In the genomic region with DNA sequence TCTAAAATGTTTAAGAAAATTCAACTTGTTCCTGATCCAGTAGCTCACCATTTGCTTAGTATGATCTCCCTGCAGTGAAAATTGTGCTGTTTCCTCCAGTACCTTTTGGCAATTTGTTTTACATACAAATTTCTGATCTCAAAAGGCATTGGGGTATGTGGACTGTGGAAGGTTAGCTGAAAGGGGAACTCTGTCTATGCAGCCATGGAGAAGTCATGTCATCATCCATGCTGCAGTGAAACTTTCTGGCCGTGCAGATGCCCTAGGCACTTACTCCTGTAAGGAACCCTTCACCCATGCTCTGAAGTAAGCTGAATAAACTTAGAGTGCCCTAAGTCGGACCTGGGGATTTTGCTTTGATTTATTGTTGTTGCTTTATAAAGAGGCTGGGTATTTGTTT, we compare ENCODE assay signal across 11 mouse cellular contexts. TPM values are rescaled to one million over a fixed set of nuclear protein-coding genes. Genes with fewer than 3 reads are reported as not detected.
DNase-seq lines count a peak whose midpoint lies in the region; ATAC-seq and TF ChIP-seq lines count a peak whose summit lies in the region.
"Had no signal": no experiment of that assay in that cellular context is flagged by ENCODE, and none has a peak within 500 bp of the region (broad histone marks: within the 10 kb centered on the region; RNA-seq: fewer than 3 reads in every experiment).

No protein-coding gene starts in this region.

- H3K27me3 ChIP-seq in heart, embryonic 13.5 days (replicated peaks): no peaks in the 10 kb centered on the region
- no peaks in the 10 kb centered on the region for H3K27me3 ChIP-seq in stomach, embryonic 14.5 days (ENCODE audit: control insufficient read depth, insufficient read depth, low read length)
- no peaks in the 10 kb centered on the region for H3K27me3 ChIP-seq in stomach, postnatal 0 days (ENCODE audit: control insufficient read depth, insufficient read depth, low read length)
- no peaks in the 10 kb centered on the region for H3K27me3 ChIP-seq in liver, embryonic 13.5 days
- no peaks in the 10 kb centered on the region for H3K27me3 ChIP-seq in splenic B cell, adult 2 months (ENCODE audit: control insufficient read depth, insufficient read depth, low read length, poor library complexity, severe bottlenecking)
- no peaks in the 10 kb centered on the region for H3K27me3 ChIP-seq in midbrain, embryonic 16.5 days (ENCODE audit: control insufficient read depth, insufficient read depth, low read depth, low read length)
- H3K27me3 ChIP-seq: embryonic facial prominence, embryonic 15.5 days had no signal

- DNase-seq in heart, adult 18-20 months: no peak
- no peak for DNase-seq in stomach, postnatal 0 days (ENCODE audit: low spot score)
- DNase-seq in liver, embryonic 13.5 days: no peak
- DNase-seq in splenic B cell, adult 2 months (ENCODE audit: low read depth, low spot score): peak; percentile 41
- DNase-seq in left cerebral cortex, adult 11 months (ENCODE audit: low spot score): no peak
- DNase-seq: cerebellum, postnatal 14 days; retina, postnatal 1 day had no signal

- peaks cover 23% of the 10 kb centered on the region for H3K4me1 ChIP-seq in heart, embryonic 13.5 days
- no peaks in the 10 kb centered on the region for H3K4me1 ChIP-seq in stomach, embryonic 14.5 days (ENCODE audit: control insufficient read depth, insufficient read depth, low read length)
- no peaks in the 10 kb centered on the region for H3K4me1 ChIP-seq in stomach, postnatal 0 days (replicated peaks; ENCODE audit: control insufficient read depth, insufficient read depth)
- peaks cover 72% of the 10 kb centered on the region for H3K4me1 ChIP-seq in liver, embryonic 13.5 days (replicated peaks)
- H3K4me1 ChIP-seq in midbrain, embryonic 16.5 days (ENCODE audit: control insufficient read depth, insufficient read depth, low read length): peaks cover 12% of the 10 kb centered on the region

- no peaks in the 10 kb centered on the region for H3K9me3 ChIP-seq in heart, embryonic 13.5 days
- H3K9me3 ChIP-seq in stomach, embryonic 14.5 days (ENCODE audit: control insufficient read depth, low read depth, low read length): no peaks in the 10 kb centered on the region
- no peaks in the 10 kb centered on the region for H3K9me3 ChIP-seq in stomach, postnatal 0 days (ENCODE audit: control insufficient read depth, low read length)
- H3K9me3 ChIP-seq in liver, embryonic 13.5 days (replicated peaks): no peaks in the 10 kb centered on the region
- no peaks in the 10 kb centered on the region for H3K9me3 ChIP-seq in midbrain, embryonic 16.5 days (replicated peaks; ENCODE audit: control insufficient read depth, low read length, poor library complexity, severe bottlenecking)
- H3K9me3 ChIP-seq: embryonic facial prominence, embryonic 15.5 days had no signal

- TF ChIP-seq EP300 in stomach, postnatal 0 days (optimal IDR thresholded peaks at IDR 0.05): no peak

- ATAC-seq in heart, embryonic 13.5 days (ENCODE audit: extremely low read depth, insufficient number of reproducible peaks, low FRiP score, low TSS enrichment): no peak
- ATAC-seq in stomach, embryonic 14.5 days (ENCODE audit: insufficient number of reproducible peaks, insufficient read depth, low FRiP score, low read depth): no peak
- ATAC-seq in stomach, postnatal 0 days (ENCODE audit: low FRiP score, low TSS enrichment): no peak
- ATAC-seq in liver, embryonic 13.5 days (ENCODE audit: low read depth): no peak
- ATAC-seq in midbrain, embryonic 16.5 days: no peak

- peaks cover 14% of the 10 kb centered on the region; the same call in 1 of the 2 replicates for H3K36me3 ChIP-seq in heart, embryonic 13.5 days
- H3K36me3 ChIP-seq in stomach, embryonic 14.5 days (ENCODE audit: control insufficient read depth, insufficient read depth, low read length): no peaks in the 10 kb centered on the region
- no peaks in the 10 kb centered on the region for H3K36me3 ChIP-seq in stomach, postnatal 0 days (ENCODE audit: control insufficient read depth, insufficient read depth, low read length)
- 0 out of 2 replicates have a peak, but pooled peaks cover 3% of the 10 kb centered on the region for H3K36me3 ChIP-seq in liver, embryonic 13.5 days
- no peaks in the 10 kb centered on the region for H3K36me3 ChIP-seq in splenic B cell, adult 2 months (ENCODE audit: control insufficient read depth, insufficient read depth, low read length, poor library complexity, severe bottlenecking)
- H3K36me3 ChIP-seq in midbrain, embryonic 16.5 days (ENCODE audit: control insufficient read depth, insufficient read depth, low read length): no peaks in the 10 kb centered on the region
- H3K36me3 ChIP-seq: embryonic facial prominence, embryonic 15.5 days had no signal

- peak overlapping the region; percentile 88 for H3K27ac ChIP-seq in heart, embryonic 13.5 days (replicated peaks)
- peak overlapping the region; percentile 27; the same call in 1 of the 2 replicates for H3K27ac ChIP-seq in stomach, embryonic 14.5 days (ENCODE audit: low read length)
- H3K27ac ChIP-seq in stomach, postnatal 0 days (replicated peaks): no peak overlapping the region
- H3K27ac ChIP-seq in liver, embryonic 13.5 days: peak overlapping the region; percentile 95
- H3K27ac ChIP-seq in midbrain, embryonic 16.5 days (ENCODE audit: low read length): no peak overlapping the region
- H3K27ac ChIP-seq: embryonic facial prominence, embryonic 15.5 days had no signal

- WGBS in heart, embryonic 13.5 days: 63% methylated on average over 2 of the region's 2 CpGs
- WGBS in stomach, embryonic 14.5 days: 56% methylated on average over 2 of the region's 2 CpGs
- WGBS in stomach, postnatal 0 days: 57% methylated on average over 2 of the region's 2 CpGs
- WGBS in liver, embryonic 13.5 days (ENCODE audit: insufficient replicate concordance): 35% methylated on average over 2 of the region's 2 CpGs
- 60% methylated on average over 2 of the region's 2 CpGs for WGBS in midbrain, embryonic 16.5 days

- H3K9ac ChIP-seq in heart, embryonic 13.5 days: no peak overlapping the region
- no peak overlapping the region for H3K9ac ChIP-seq in stomach, embryonic 14.5 days (replicated peaks; ENCODE audit: low read depth, low read length)
- no peak overlapping the region for H3K9ac ChIP-seq in stomach, postnatal 0 days (ENCODE audit: low read length)
- H3K9ac ChIP-seq in liver, embryonic 13.5 days: peak overlapping the region; percentile 83
- H3K9ac ChIP-seq in midbrain, embryonic 16.5 days (ENCODE audit: low read depth, low read length): no peak overlapping the region
- H3K9ac ChIP-seq: embryonic facial prominence, embryonic 15.5 days had no signal

- TF ChIP-seq CTCF in stomach, postnatal 0 days (IDR thresholded peaks at IDR 0.05; ENCODE audit: low read depth): no peak

- peak overlapping the region; percentile 71 for H3K4me2 ChIP-seq in heart, embryonic 13.5 days
- no peak overlapping the region for H3K4me2 ChIP-seq in stomach, embryonic 14.5 days (replicated peaks; ENCODE audit: low read depth, low read length)
- H3K4me2 ChIP-seq in stomach, postnatal 0 days (replicated peaks; ENCODE audit: low read depth): no peak overlapping the region
- H3K4me2 ChIP-seq in liver, embryonic 13.5 days: peak overlapping the region; percentile 79
- H3K4me2 ChIP-seq in midbrain, embryonic 16.5 days (ENCODE audit: low read length): no peak overlapping the region

- peak overlapping the region; percentile 73; the same call in 1 of the 2 replicates for H3K4me3 ChIP-seq in heart, embryonic 13.5 days
- H3K4me3 ChIP-seq in stomach, embryonic 14.5 days (ENCODE audit: low read depth, low read length): no peak overlapping the region
- H3K4me3 ChIP-seq in stomach, postnatal 0 days (ENCODE audit: low read depth, low read length): no peak overlapping the region
- H3K4me3 ChIP-seq in liver, embryonic 13.5 days (replicated peaks): peak overlapping the region; percentile 72
- H3K4me3 ChIP-seq in midbrain, embryonic 16.5 days (ENCODE audit: low read depth, low read length): no peak overlapping the region

RNA-seq across cellular contexts. Expression of a gene that starts 4.7 kb away (rescaled TPM):
- polyA plus RNA-seq in heart, embryonic 13.5 days (2015; fragmentation: Nextera tagmentation; extraction: Ambion mirVana): 22.1 and 22.4 TPM in 2 replicates
- 10 to 100 TPM; 30.8 to 34.5 TPM for total RNA-seq in heart, adult 18-20 months (2021)
- polyA plus RNA-seq in stomach, embryonic 14.5 days (2014; fragmentation: Nextera tagmentation; extraction: Ambion mirVana): 42.1 and 46.0 TPM in 2 replicates
- polyA plus RNA-seq in stomach, postnatal 0 days (2015; fragmentation: Nextera tagmentation; extraction: Ambion mirVana): 35.2 and 37.2 TPM in 2 replicates
- 20.3 and 24.4 TPM in 2 replicates for polyA plus RNA-seq in liver, embryonic 13.5 days (2015; fragmentation: Nextera tagmentation; extraction: Ambion mirVana)
- polyA plus RNA-seq in midbrain, embryonic 16.5 days (2015; fragmentation: Nextera tagmentation; extraction: Ambion mirVana): 24.6 and 26.1 TPM in 2 replicates

RNA-seq across cellular contexts. Expression of a gene that starts 5.2 kb away (rescaled TPM):
- polyA plus RNA-seq in heart, embryonic 13.5 days (2015; fragmentation: Nextera tagmentation; extraction: Ambion mirVana): 2.2 and 2.5 TPM in 2 replicates
- 10 to 100 TPM; 21.5 to 24.8 TPM for total RNA-seq in heart, adult 18-20 months (2021)
- polyA plus RNA-seq in stomach, embryonic 14.5 days (2014; fragmentation: Nextera tagmentation; extraction: Ambion mirVana): 1.0 and 1.5 TPM in 2 replicates
- polyA plus RNA-seq in stomach, postnatal 0 days (2015; fragmentation: Nextera tagmentation; extraction: Ambion mirVana): 1.7 and 1.9 TPM in 2 replicates
- 2.2 and 2.6 TPM in 2 replicates for polyA plus RNA-seq in liver, embryonic 13.5 days (2015; fragmentation: Nextera tagmentation; extraction: Ambion mirVana)
- polyA plus RNA-seq in midbrain, embryonic 16.5 days (2015; fragmentation: Nextera tagmentation; extraction: Ambion mirVana): 2.5 and 2.8 TPM in 2 replicates

Comparison
In these comparisons a context has a peak if more than half of its experiments do, and no peak if none do; other contexts are left out.
1. H3K27ac ChIP-seq: peak in heart, embryonic 13.5 days (single experiment), stomach, embryonic 14.5 days (single experiment) and liver, embryonic 13.5 days (single experiment); none in stomach, postnatal 0 days (single experiment) and midbrain, embryonic 16.5 days (single experiment).
2. H3K4me2 ChIP-seq: peak in heart, embryonic 13.5 days (single experiment) and liver, embryonic 13.5 days (single experiment); none in stomach, embryonic 14.5 days (single experiment), stomach, postnatal 0 days (single experiment) and midbrain, embryonic 16.5 days (single experiment).
3. H3K4me3 ChIP-seq: peak in heart, embryonic 13.5 days (single experiment) and liver, embryonic 13.5 days (single experiment); none in stomach, embryonic 14.5 days (single experiment), stomach, postnatal 0 days (single experiment) and midbrain, embryonic 16.5 days (single experiment).